Mouse (Mus musculus): ENCODE measurements around the gene Taok3. TPM values are rescaled to one million over a fixed set of nuclear protein-coding genes. Genes with fewer than 3 reads are reported as not detected.
A peak's percentile ranks its signal among the peaks of the same experiment; 100 is the strongest.
"Not testable (repeated sequence)": the region's sequence is repeated elsewhere in the genome, so short reads cannot be mapped to it uniquely, and the experiment has no call there.

Taok3 gene
- total RNA-seq, 1 experiment from 2014 or later, result 100 TPM

DNA sequence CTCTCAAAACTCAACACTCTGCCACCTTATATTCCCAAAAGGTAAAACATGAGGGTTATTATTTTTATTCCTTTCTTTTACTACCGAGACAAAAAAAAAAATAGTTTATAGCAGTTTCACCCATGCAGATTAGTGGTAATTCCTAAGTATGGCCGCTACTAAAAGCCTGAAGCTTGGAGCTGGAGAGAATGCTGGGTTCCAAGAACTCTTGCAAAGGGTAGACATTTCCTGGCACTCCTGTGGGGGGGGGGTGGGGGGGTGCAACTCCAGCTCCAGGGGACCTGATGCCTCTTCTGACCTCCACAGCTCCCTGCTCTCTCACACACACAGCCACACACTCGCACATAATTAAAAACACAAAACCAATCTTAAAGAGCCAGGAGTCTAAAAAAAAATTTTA is 166.4 kb downstream of the Taok3 start:
- ATAC-seq (replicated peaks; ENCODE audit: low read depth, poor library complexity, severe bottlenecking), result no peak

DNA sequence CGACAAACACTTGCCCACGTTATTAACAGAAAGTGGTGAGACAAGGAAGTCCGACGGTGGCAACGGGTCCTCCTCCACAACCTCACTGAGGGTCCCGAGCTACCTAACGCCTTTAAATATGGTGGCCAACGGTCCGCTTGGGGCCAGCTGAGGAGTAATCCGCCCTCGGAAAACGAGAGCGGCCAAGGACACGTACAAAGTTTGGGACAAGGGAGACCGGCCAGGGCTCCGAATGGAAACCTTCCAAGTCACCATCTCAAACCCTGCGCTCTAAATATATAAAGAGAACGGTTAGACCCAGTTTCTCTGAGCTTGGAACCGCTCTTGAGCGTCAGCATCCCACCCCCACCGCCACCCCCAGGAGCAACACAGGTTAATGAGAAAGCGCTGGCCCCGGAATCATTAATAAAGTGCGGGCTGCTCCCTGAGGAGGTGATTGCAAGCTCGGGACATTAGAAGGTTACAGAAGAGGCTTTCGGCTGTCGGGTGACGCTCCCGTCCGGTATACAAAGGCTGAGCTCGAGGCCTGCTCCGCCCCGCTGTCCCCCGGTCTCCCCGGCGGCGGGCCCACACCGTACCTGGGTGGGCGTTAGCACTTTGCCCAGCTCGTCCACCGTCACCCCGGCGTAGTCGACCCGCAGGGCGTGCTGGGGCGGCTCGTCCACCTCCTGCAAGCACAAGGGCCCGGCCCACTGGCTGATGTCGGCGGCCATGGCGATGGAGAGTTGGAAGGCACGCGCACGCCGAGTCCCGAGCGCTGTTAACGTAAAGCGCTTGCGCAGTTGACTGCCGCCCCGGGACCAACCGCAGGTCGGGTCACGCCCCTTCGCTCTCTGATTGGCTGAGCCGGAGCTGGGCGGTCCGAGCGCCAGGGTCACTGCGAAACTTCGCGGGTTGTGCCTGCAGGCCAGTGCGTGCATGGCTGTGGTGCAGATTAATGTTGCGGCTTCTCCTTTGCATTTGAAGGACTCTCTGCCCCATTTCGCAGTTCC is 167.2 kb downstream of the Taok3 start, which contains the start of gene Pebp1:
TSS of gene Pebp1 (minus strand) at position 795 of the 992 bp plus-strand sequence.
- ATAC-seq (replicated peaks; ENCODE audit: low read depth, poor library complexity, severe bottlenecking), result peak; percentile 99

DNA sequence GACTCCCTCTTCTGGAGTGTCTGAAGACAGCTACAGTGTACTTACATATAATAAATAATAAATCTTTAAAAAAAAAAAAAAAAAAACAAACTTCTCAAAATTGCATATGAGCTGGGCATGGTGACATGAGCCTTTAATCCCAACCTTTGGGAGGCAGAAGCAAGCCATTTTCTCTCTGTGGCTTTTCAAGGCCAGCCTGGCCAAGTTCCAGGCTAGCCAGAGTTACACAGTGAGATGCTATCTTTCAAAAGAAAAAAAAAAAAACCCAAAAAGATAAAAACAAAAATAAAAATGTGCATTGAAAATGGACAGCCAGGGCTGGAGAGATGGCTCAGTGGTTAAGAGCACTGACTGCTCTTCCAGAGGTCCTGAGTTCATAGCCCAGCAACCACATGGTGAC is 169.7 kb downstream of the Taok3 start:
- no peak for ATAC-seq (replicated peaks; ENCODE audit: low read depth, poor library complexity, severe bottlenecking)

DNA sequence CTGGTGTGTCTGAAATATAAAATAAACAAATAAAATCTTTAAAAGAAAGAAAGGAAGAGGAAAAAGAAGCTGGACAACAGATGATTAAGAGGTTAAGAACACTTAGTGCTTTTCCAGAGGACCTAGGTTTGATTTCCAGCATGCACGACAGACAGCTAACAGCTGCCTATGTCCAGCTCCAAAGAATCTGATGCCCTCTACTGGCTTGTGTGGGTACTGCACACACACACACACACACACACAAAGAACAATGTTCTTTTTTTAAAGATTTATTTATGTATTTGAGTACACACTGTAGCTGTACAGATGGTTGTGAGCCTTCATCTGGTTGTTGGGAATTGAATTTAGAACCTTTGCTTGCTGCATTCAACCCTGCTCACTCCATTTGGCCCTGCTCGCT is 170.2 kb downstream of the Taok3 start:
- no peak for ATAC-seq (replicated peaks; ENCODE audit: low read depth, poor library complexity, severe bottlenecking)

DNA sequence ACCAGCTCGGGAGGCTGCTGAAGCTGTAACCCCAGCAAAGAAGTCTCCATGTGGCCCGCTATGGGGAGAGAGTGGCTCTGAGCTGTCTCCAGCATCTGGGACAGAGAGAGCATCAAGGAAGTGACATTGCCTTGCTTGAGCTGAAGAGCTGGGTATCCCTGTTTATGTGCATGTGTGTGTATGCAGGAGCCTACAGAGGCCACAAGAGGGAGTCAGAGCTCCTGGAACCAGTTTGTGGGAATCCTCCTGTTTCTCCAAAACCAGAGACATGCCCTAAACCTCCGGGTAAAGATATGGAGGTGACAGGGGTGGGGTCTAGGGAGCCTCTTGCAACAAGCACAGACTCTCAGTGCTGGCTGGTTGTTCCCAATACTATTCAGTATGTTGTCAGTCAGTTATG is 171.4 kb downstream of the Taok3 start:
- no peak for ATAC-seq (replicated peaks; ENCODE audit: low read depth, poor library complexity, severe bottlenecking)

DNA sequence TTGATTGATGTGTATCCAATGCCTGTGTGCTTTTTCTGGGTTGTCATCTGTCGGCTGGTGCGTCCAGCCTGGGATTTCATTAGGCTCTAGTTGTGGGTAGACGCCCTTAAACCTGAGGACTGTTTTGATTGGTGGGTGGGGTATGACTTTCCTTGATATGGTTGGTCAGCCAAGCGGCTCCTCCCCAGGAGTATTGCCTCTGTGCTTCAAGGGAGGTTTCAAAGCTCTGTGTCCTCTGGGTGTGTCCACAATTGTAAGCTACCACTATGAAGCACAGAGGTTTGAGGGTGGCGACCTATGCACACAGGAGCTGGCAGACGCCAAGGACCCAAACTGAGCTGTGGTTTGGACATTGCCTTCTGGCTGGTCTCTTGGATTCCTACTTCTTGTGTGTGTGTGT is 172.6 kb downstream of the Taok3 start:
- ATAC-seq (replicated peaks; ENCODE audit: low read depth, poor library complexity, severe bottlenecking), result no peak

DNA sequence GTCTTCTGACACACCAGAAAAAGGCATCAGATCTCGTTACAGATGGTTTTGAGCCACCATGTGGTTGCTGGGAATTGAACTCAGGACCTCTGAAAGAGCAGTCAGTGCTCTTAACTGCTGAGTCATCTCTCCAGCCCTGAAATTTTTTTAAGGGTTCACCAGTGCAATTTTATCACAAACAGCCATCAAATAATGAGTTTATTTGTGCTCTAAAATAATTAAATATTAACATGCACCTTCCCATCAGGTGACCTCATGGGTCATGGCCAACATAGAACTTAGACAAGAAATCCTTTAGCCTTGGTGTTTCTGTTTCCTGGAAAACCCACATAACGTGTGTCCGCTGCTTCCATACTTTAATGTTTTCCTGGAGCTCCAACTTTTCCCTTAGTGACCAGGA is 173.8 kb downstream of the Taok3 start:
- ATAC-seq (replicated peaks; ENCODE audit: low read depth, poor library complexity, severe bottlenecking), result not testable (repeated sequence)

DNA sequence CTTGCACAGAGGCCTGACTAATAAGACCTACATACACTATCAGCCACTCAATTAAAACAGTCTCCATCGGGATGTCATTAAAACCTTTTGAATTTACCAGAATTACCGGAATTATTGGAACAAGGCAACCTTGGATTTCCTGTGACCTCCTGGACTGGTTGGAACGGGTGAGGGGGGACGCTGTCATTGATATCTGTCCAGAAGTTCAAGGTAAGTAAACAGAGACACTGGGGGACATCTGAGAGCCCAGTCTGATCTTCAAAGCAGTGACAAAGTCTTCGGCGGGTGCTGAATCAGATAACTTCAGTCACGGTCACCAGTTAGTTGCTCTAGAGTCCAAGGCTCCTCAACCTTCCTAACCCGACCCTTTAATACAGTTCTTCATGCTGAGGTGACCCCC is 175.1 kb downstream of the Taok3 start:
- ATAC-seq (replicated peaks; ENCODE audit: low read depth, poor library complexity, severe bottlenecking), result no peak

DNA sequence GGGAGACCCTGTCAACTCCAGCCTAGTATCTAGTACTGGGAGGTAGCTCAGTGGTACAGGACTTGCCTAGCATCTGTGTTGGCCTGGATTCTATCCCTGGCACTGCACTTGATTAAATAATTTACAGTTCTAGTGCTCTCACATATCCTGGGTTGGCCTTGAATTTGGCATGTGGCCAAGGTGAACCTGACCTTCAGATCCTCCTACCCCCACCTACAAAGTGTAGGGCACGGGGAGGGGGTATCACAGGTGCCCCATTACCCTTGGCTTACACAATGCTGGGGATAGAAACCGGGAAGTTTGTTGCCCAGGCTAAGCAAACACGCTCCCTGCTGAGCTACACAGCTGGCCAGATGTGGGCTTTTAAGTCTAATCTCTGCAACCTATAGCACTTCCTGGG is 183.0 kb downstream of the Taok3 start:
- no peak for ATAC-seq (replicated peaks; ENCODE audit: low read depth, poor library complexity, severe bottlenecking)

DNA sequence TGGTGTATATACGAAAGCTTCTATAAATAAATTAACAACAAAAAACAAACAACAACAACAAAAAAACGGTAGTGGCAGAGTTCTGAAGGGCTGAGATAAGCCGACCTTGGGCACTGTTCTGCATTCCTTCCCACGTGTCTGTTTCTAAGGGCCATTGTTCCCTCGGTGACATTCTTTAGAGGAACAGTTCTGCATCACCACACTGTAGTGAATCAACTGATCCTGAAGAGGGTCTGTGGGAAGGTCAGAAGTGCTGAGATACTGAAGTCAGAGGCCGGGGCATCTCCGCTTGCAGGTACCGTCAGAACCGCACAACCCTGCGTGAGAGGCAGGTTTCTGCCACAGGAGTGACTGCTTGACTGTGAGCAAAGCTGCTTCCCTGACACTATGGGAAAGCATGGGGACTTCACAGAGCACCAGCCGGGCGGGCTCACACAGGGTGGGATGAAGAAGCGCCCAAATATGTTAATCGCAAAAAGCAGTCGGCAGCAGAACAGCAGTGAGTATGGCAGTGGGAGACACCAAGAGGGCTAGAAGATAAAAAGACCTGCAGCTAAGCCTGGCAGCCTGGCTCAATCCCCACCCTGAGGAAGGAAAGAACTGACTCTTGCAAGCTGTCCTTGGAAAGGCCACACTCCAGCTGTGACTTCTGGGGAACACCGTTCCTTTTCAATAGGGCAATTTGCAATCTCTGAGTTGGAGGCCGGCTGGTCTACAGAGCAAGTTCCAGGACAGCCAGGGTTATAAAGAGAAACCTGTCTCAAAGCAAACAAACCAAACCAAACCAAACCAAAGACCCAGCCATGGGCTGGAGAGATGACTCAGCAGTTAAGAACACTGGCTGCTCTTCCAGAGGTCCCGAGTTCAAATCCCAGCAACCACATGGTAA is 184.0 kb downstream of the Taok3 start:
- ATAC-seq (replicated peaks; ENCODE audit: low read depth, poor library complexity, severe bottlenecking), result no peak

DNA sequence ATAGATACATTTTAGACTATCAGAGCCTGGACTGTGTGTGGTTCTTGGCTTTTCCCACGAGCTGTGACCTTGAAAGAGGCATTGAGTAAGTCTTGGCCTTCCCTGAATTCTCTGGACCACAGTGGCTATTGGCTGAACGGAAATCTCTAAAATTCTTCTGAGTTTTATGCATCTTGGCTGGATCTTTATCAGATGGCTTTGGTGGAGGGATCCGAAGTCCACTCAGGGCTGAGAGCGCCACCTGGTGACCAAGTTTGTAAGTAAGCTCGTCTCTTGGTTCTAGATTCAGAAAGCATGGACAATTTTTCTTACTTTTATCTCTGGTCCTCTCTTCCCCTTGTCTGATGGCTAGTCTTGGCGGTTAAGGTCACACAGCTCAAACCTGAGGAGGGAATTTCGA is 185.0 kb downstream of the Taok3 start:
- peak; percentile 68; the same call in 1 of the 2 replicates for ATAC-seq (replicated peaks; ENCODE audit: low read depth, poor library complexity, severe bottlenecking)

DNA sequence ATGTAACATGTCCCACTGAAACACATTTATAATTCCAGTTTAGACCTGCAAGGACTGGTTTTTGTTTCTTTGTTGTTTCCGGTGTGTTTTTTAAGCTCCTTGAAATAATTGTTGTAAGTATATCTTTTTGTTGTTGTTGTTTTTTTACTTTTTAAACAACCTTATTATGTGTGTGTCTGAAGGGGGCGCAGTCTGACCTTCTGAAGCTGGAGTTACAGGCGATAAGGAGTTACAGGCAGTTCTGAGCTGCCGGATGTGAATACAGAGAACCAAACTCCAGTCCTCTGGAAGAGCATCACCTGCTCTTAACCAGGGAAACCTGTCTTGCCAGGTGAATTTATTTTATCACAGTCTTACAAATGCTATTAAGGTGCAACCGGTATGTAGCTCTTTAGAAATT is 185.8 kb downstream of the Taok3 start:
- no peak for ATAC-seq (replicated peaks; ENCODE audit: low read depth, poor library complexity, severe bottlenecking)

DNA sequence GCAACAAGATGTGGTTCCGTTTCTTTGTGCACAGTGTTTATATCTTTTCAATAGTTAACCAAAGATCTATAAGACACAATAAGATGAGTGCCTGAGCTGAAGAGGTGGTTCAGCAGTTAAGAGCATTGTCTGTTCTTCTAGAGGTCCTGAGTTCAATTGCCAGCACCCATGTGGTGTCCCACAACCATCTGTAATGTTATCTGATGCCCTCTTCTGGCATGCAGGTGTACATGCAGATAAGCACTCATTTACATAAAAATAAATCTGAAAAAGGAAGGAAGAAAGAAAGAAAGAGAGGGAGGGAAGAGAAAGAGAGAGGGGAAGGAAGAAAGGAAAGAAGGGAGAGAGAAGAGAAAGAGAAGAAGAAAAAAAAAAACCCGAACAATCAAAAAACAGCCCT is 186.9 kb downstream of the Taok3 start:
- ATAC-seq (replicated peaks; ENCODE audit: low read depth, poor library complexity, severe bottlenecking), result no peak

DNA sequence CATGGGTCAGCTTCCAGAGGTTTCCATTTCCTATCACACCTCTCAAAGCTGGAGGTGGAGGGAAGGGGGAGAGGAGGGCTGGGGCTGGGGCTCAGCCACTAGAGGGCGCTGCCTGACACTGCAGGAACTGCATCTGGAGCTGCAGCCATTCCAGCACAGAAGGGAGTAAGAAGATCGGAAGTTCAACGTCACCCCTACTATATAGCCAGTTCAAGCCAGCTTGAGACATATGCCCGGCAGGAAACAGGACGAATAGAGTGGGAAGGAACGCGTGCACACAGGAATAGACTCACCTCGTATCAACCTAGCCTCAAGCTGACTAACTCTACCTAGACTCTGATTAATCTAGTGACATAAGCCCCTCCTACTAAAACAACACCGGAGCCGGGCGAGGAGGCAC is 187.8 kb downstream of the Taok3 start:
- peak; percentile 96 for ATAC-seq (replicated peaks; ENCODE audit: low read depth, poor library complexity, severe bottlenecking)

DNA sequence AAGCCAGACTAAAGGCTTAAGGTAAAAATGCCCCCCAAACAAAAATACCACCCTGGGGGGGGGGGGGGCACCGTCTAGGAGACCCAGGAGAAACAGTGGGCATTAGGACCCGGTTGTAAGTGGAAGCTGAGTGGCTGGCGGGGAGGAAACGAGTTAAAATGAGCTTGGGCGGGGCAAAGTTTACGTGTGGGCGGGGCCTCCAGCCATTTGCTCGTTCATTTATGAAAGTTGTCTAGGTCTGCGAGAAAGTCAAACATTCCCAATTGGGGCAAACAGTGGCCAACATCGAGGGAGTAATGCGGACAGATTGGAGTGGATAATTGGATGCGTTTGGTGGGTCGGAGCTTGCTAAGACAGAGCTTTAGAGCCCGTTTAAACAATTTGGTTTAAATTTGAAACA is 193.5 kb downstream of the Taok3 start:
- ATAC-seq (replicated peaks; ENCODE audit: low read depth, poor library complexity, severe bottlenecking), result peak; percentile 59; the same call in 1 of the 2 replicates

DNA sequence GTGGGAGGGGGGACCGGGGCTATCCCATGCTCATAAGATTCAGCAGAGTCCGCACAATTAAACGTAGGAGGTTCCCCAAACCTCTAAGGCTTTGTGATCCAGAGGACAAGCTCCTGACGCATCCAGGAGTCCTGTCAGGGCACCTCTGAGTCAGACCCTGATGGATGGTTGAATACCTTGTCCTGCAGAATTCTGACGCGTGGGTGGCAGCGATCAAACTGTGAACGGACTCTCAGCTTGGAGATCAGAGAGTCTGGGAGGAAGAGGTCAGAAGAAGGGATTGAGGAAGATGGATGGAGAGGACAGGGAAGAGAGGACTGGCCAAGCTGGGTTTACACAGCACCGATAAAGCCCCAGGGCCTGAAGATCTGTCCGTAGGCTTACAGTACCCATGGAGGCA is 194.0 kb downstream of the Taok3 start:
- no peak for ATAC-seq (replicated peaks; ENCODE audit: low read depth, poor library complexity, severe bottlenecking)

DNA sequence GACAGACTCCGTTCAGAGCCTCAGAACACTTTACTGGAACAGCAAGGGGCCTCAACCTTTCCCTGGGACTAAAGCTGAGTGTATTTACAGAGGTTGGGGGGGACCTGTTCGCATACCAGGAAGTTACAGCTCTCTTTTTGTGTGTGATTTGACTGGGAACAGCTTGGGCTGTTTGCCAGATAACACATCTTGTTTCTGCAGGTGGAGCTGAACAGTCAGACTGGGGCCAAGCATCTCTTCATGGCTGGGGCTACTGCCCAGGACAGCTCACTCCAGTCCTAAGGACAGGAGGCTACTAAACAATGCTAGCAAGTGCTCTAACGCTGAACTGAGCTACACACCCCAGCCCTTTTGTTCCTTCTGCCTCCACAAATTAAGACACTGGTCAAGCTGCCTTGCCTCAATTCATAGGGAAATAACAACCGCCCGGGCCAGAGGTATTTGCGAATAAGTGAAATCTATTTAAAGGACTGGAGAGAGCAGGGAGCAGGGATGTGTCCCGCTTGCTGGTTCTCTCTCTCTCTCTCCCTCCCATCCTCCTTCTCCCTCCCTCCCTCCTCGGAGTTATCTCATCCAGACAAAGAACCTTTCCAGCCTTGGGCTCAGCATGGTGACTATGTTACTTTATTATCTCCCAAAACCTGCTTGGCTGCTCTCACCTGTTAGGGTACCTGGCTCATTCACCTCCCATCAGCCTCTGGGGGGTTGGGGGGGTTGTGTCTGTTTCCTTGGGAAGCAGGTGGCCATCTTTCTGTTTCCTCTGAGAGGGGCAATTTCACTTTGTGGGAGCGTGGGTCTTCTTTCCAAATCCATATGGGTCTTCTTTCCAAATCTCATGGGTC is 194.9 kb downstream of the Taok3 start:
- ATAC-seq (replicated peaks; ENCODE audit: low read depth, poor library complexity, severe bottlenecking), result no peak

DNA sequence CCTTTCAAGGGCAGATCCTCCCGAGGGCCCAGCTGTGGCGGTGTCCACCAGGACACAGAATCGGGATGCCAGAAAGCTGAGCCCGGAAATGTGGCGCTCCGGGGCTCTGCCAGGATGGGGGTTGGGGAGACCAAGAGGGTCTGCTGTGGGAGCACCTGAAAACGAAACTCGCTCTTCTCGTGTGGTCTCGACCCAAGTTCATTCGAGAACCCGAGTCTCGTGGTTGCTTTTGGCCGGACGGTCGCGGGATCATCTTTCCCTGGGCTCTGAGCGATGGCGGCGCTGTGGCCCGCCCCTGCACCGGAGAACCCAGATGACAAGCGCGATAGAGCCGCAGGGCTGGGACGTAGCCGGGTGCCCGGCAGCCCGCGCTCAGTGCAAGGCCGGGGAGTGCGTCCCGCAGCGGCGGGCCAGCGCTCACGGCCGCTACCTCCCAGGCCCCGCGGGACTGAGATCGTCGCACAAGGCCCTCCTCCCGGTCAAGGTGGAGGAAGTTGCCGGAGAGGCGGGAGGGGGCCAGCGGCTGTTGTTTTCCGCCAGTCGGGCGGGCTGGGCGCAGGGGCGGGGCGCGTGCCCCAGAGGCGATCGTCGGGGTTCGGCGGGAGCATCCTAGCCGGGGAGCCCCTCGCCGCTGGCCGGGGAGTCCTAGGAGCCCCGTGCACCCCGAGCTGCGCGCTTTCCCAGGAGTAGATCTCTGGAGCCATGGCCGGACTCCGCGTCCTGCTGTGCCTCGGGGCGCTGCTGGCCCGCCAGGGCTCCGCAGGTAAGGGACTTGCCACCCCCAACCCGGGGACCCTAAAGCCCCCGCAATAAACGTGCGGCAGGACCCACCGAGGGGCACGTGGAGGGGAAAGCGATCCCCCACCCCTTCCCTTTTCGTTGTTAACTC is 199.1 kb downstream of the Taok3 start, which contains the start of gene Vsig10:
TSS of gene Vsig10 (plus strand) at position 343 of the 889 bp plus-strand sequence.
- ATAC-seq (replicated peaks; ENCODE audit: low read depth, poor library complexity, severe bottlenecking), result peak; percentile 73

DNA sequence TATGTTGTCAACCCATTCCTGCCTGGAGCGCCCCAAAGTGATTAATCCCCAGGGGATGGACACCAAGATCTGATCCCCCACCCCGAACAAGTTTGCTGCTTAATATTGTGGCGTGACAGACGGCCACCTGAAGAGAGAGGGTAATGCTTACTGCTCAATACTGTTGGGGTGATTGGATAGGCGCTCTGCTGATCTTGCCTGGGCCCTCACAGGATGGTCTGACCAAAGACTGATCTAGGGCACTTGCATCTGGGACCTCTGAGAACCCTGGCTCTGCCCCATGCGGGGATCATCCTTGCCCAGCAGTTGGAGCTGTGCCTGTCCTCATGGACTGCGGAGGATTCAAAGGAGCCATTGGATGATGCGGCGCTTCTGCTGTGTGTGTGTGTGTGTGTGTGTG is 203.8 kb downstream of the Taok3 start:
- no peak for ATAC-seq (replicated peaks; ENCODE audit: low read depth, poor library complexity, severe bottlenecking)

Measured in common myeloid progenitor, adult 5-6 weeks (primary cell).